Mouse (Mus musculus): Measurements from ENCODE around the gene Asmt.

Asmt gene

GRCm38 (mm10) chrX:170672594-170673092 lies at the start of gene Asmt:
Asmt (plus strand) TSS chrX:170672644.
- DNase-seq, result no peak

GRCm38 (mm10) chrX:170673233-170673951 lies 948 bp downstream of the Asmt start:
- no peak for DNase-seq

GRCm38 (mm10) chrX:170674229-170674771 lies 1.9 kb downstream of the Asmt start:
- no peak for DNase-seq

GRCm38 (mm10) chrX:170674885-170675876 lies 2.7 kb downstream of the Asmt start:
- DNase-seq, result no peak

GRCm38 (mm10) chrX:170675923-170676605 lies 3.6 kb downstream of the Asmt start:
- DNase-seq, result no peak

GRCm38 (mm10) chrX:170676606-170677239 lies 4.3 kb downstream of the Asmt start:
- no peak for DNase-seq

- DNase-seq, result no peak
Observed at GRCm38 (mm10) chrX:170677266-170677665, 4.8 kb downstream of the Asmt start.

- DNase-seq, result no peak
Observed at GRCm38 (mm10) chrX:170677680-170678079, 5.2 kb downstream of the Asmt start.

All from kidney, adult 9 months (tissue).